Mouse (Mus musculus) midbrain, postnatal 0 days (tissue): ENCODE data around the gene Zcchc4. TPM values are rescaled to one million over a fixed set of nuclear protein-coding genes. Genes with fewer than 3 reads are reported as not detected.
"Not testable (repeated sequence)": the region's sequence is repeated elsewhere in the genome, so short reads cannot be mapped to it uniquely, and the experiment has no call there.

ENCODE experiments used
- ATAC-seq: fragments of 200-750 bp; cut with Nextera tagmentation; 2 replicates; pipeline ENCODE4 v1.8.0; 2017; ENCODE audit warnings: moderate number of reproducible peaks, mild to moderate bottlenecking, moderate TSS enrichment, moderate library complexity; ENCODE audit not compliant: low FRiP score
- DNase-seq: peaks from one replicate; pipeline ENCODE4 v3.0.0-alpha.2; 2015; ENCODE audit warnings: low spot score
- H3K27ac ChIP-seq: fragments of 300-500 bp; sonication (generic); 2 replicates; pipeline ENCODE4 v1.5.1; 2014; ENCODE audit warnings: low read depth, mild to moderate bottlenecking, low read length, mixed read lengths
- H3K27me3 ChIP-seq: fragments of 300-500 bp; sonication (generic); 2 replicates; pipeline ENCODE4 v1.6.1; 2014; ENCODE audit warnings: low read length, control low read depth, mixed read lengths; ENCODE audit not compliant: insufficient read depth
- H3K36me3 ChIP-seq: fragments of 300-500 bp; sonication (generic); 2 replicates; pipeline ENCODE4 v1.6.1; 2014; ENCODE audit warnings: low read length, control low read depth, mixed read lengths; ENCODE audit not compliant: insufficient read depth
- H3K4me1 ChIP-seq: fragments of 300-500 bp; sonication (generic); 2 replicates; pipeline ENCODE4 v1.6.1; 2014; ENCODE audit warnings: mild to moderate bottlenecking, control low read depth, antibody characterized with exemption, low read length, mixed read lengths; ENCODE audit not compliant: insufficient read depth
- H3K4me2 ChIP-seq: fragments of 300-500 bp; sonication (generic); 2 replicates; pipeline ENCODE4 v1.6.1; 2014; ENCODE audit warnings: low read depth, mild to moderate bottlenecking, low read length, mixed read lengths; ENCODE audit not compliant: poor library complexity, severe bottlenecking
- H3K4me3 ChIP-seq: fragments of 300-500 bp; sonication (generic); 2 replicates; pipeline ENCODE4 v1.5.1; 2014; ENCODE audit warnings: low read depth, mild to moderate bottlenecking, low read length, moderate library complexity
- H3K9ac ChIP-seq: fragments of 300-500 bp; sonication (generic); replicated peaks from 2 replicates; pipeline ENCODE4 v1.6.1; 2014; ENCODE audit warnings: mild to moderate bottlenecking, low read length, moderate library complexity, mixed read lengths; ENCODE audit not compliant: poor library complexity, severe bottlenecking
- H3K9me3 ChIP-seq: fragments of 300-500 bp; sonication (generic); 2 replicates; pipeline ENCODE4 v1.6.1; 2016; ENCODE audit warnings: low read length, control low read depth
- CTCF ChIP-seq: IDR thresholded peaks from 2 replicates; pipeline ENCODE4 v1.5.1; 2016; ENCODE audit warnings: antibody characterized with exemption, mild to moderate bottlenecking
- WGBS: fragments of 180-500 bp; shearing (Covaris S2); extraction: QIAGEN DNeasy Blood & Tissue Kit; methylation state at CpG from one replicate; pipeline ENCODE4 v1.1.7; 2014; 5-methylcytosine and 5-hydroxymethylcytosine counted together
- polyA plus RNA-seq: library from polyadenylated mRNA; unstranded; fragments of >200 nt; fragmentation: Nextera tagmentation; extraction: Ambion mirVana; gene quantifications from 2 replicates; pipeline ENCODE4 v1.2.1, GENCODE M21; 2015
- total RNA-seq: library from RNA; depleted of rRNA; stranded (reverse); fragments of >200 nt; gene quantifications from 2 replicates; pipeline ENCODE4 v1.2.3, GENCODE M21; 2014

Gene Zcchc4
- total and polyA plus RNA-seq, 2 experiments from 2014 or later, result 7.3 to 10.7 TPM

GRCm38 (mm10) chr5:52755989-52756388 is 19.2 kb upstream of the Zcchc4 start:
- no peak overlapping the region for H3K4me3 ChIP-seq
- H3K27ac ChIP-seq, result no peak overlapping the region
- ATAC-seq (no peak), DNase-seq (no peak)
- 92% methylated on average over 6 of the region's 6 CpGs for WGBS
- no peaks in the 10 kb centered on the region for H3K27me3 ChIP-seq
- no peaks in the 10 kb centered on the region for H3K4me1 ChIP-seq
- H3K9ac ChIP-seq, result no peak overlapping the region
- no peak overlapping the region for H3K4me2 ChIP-seq
- TF ChIP-seq CTCF, result no peak
- H3K36me3 ChIP-seq, result 0 out of 2 replicates have a peak, but pooled peaks cover under 1% of the 10 kb centered on the region
- no peaks in the 10 kb centered on the region for H3K9me3 ChIP-seq

- no peaks in the 10 kb centered on the region for H3K4me1 ChIP-seq
- no peak overlapping the region for H3K4me3 ChIP-seq
- DNase-seq (no peak), ATAC-seq (no peak)
- H3K27ac ChIP-seq, result no peak overlapping the region
- 92% methylated on average over 7 of the region's 7 CpGs for WGBS
- TF ChIP-seq CTCF, result no peak
- H3K4me2 ChIP-seq, result no peak overlapping the region
- H3K36me3 ChIP-seq, result 0 out of 2 replicates have a peak, but pooled peaks cover 2% of the 10 kb centered on the region
- no peak overlapping the region for H3K9ac ChIP-seq
- no peaks in the 10 kb centered on the region for H3K27me3 ChIP-seq
- H3K9me3 ChIP-seq, result no peaks in the 10 kb centered on the region
These were observed 12.6 kb upstream of the Zcchc4 start for GRCm38 (mm10) chr5:52762586-52762985.

- H3K9me3 ChIP-seq, result no peaks in the 10 kb centered on the region
- WGBS, result 92% methylated on average over 5 of the region's 5 CpGs
- TF ChIP-seq CTCF, result no peak
- no peak overlapping the region for H3K9ac ChIP-seq
- no peak for DNase-seq
- no peak overlapping the region for H3K4me3 ChIP-seq
- no peaks in the 10 kb centered on the region for H3K4me1 ChIP-seq
- H3K4me2 ChIP-seq, result no peak overlapping the region
- no peaks in the 10 kb centered on the region for H3K36me3 ChIP-seq
- no peak overlapping the region for H3K27ac ChIP-seq
- no peak for ATAC-seq
- H3K27me3 ChIP-seq, result no peaks in the 10 kb centered on the region
These were observed 942 bp upstream of the Zcchc4 start for GRCm38 (mm10) chr5:52774267-52774666.

GRCm38 (mm10) chr5:52776466-52777354 is 1.5 kb downstream of the Zcchc4 start:
- H3K9me3 ChIP-seq, H3K27ac ChIP-seq, H3K36me3 ChIP-seq, H3K9ac ChIP-seq, H3K27me3 ChIP-seq, ATAC-seq, DNase-seq, H3K4me3 ChIP-seq, H3K4me2 ChIP-seq, H3K4me1 ChIP-seq: not testable (repeated sequence)
- WGBS, result 90% methylated on average over 8 of the region's 8 CpGs

GRCm38 (mm10) chr5:52782523-52783250 is 7.5 kb downstream of the Zcchc4 start:
- peak overlapping the region; percentile 85 for H3K4me3 ChIP-seq
- no peaks in the 10 kb centered on the region for H3K27me3 ChIP-seq
- H3K9me3 ChIP-seq, result no peaks in the 10 kb centered on the region
- peak overlapping the region; percentile 80 for H3K9ac ChIP-seq
- peak; percentile 93 for DNase-seq
- 5% methylated on average over 37 of the region's 37 CpGs for WGBS
- peak overlapping the region; percentile 67 for H3K4me2 ChIP-seq
- peak; percentile 98 for ATAC-seq
- peak; percentile 80 for TF ChIP-seq CTCF
- no peaks in the 10 kb centered on the region for H3K36me3 ChIP-seq
- H3K27ac ChIP-seq, result peak overlapping the region; percentile 87
- no peaks in the 10 kb centered on the region for H3K4me1 ChIP-seq

- Histone ChIP-seq H3K9ac (peak overlapping the region; percentile 80), H3K4me3 (peak overlapping the region; percentile 85), H3K9me3 (no peaks in the 10 kb centered on the region), H3K27me3 (no peaks in the 10 kb centered on the region), H3K4me2 (peak overlapping the region; percentile 67), H3K27ac (peak overlapping the region; percentile 87), H3K4me1 (no peaks in the 10 kb centered on the region), H3K36me3 (no peaks in the 10 kb centered on the region)
- DNase-seq (no peak), ATAC-seq (peak; percentile 75)
- WGBS, result 0% methylated on average over 9 of the region's 9 CpGs
- no peak for TF ChIP-seq CTCF
These were observed 8.0 kb downstream of the Zcchc4 start for GRCm38 (mm10) chr5:52783251-52783620.
